Mouse (Mus musculus): ENCODE results near the gene Agmo.

DNA sequence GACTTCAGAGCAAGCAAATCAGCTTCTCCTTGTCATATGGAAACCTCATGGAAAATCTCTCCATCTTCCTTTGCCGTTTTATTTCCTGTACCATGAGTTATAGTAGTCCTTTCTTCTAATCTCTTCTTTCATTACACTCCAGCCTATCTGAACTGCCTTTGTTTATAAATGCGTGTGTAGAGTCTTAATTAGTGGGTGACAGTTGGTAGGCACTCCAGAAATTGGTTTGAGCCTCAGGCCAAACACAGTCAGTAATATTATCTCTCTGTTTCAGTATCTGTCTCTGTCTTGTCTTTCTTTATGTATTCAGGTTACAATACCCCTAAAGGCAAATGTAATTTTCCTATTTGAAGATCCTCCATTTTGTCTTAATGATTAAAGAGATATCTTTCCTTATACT is 208.2 kb downstream of the Agmo start:
- TF ChIP-seq CTCF (IDR thresholded peaks at IDR 0.05; ENCODE audit: control insufficient read depth, insufficient read depth, insufficient replicate concordance, low read depth, low read length) = no peak
- no peak for TF ChIP-seq POLR2A (IDR thresholded peaks at IDR 0.05; ENCODE audit: control insufficient read depth, low read depth, low read length)

All from testis, adult 2 months (tissue).